Mouse (Mus musculus) brain, adult 2 months (tissue): ENCODE measurements around the gene Nup62.

Experiments
- DNase-seq: peaks from one replicate; pipeline ENCODE4 v3.0.0; 2011; ENCODE audit warnings: low read depth, low spot score

Gene Nup62

DNA sequence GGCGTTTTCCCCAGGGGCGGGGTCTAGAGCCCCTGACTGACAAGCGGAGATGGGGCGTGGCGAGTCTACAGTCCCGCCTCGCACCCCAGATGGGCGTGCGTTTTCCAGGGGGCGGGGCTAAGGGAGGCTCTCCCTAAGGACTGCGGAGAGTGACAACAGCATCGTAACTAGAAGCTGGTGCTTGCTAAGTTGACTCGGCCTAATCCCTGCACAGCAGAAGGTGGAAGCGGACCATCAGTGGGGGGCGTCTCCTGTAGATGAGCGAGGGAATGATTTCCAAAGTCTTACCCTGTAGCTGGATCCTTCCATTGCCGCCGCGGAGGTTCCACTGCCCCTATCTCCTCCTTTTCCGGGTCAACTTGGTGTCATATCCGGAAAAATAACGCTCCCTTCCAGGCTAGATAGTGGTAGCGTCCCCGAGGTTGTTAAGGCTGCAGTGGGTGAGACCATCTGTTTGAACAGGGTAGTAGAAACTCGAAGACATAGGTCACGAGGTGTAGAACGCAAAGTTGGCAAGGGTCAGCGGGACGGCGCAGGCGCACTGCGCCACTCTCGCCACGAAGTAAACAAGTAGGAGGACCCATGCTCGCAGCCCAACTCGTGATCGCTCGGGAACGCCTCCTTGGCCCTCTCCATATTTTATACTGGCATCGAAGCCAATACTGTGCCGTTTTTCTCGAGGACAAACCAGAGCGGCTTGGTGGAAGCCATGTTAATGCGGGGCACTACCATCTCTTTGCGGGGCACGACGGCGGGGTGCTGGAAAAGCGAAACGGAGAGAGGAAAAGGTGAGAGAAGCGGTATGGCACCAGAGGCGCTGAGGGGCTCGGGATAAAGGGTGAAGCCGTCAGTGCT is 32.9 kb downstream of the Nup62 start, which contains the start of the genes Akt1s1 and Tbc1d17:
TSS of gene Akt1s1 (plus strand) at position 431 of the 855 bp plus-strand sequence.
TSS of gene Tbc1d17 (minus strand) at position 519 of the 855 bp plus-strand sequence.
- peak; percentile 100 for DNase-seq

DNA sequence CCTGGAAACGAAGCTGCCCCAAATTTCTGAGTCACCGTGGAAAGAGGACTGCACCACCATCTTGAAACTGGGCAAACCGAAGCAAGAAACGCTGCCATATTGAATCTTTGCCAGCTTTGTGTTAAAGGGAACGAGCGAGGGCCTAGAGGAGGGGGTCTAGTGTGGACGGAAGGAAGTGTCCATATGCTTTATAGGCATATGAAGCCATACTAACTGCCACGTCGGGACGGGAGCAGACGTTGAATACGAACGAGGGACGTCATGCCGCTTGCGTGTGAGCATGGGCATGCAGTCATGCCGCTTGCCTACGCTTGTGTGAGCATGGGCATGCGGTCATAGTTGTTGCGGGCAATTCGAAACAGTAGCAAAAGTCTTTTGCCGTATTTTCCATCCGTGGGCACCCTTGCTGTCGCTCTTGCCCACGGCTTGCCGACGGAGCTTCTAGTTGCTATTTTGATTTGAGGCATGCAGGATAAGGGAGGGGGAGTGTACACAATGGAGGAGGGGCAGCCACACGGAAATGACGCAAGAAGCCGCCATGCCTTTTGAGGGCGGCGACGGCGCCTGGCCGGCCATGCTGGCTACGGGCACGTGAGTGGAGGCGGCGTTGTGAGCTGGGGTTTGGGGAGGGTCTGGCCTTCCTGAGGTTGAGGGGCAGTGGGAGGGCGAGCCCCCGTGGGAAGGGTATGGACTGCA is 33.7 kb downstream of the Nup62 start:
- DNase-seq, result peak; percentile 98

DNA sequence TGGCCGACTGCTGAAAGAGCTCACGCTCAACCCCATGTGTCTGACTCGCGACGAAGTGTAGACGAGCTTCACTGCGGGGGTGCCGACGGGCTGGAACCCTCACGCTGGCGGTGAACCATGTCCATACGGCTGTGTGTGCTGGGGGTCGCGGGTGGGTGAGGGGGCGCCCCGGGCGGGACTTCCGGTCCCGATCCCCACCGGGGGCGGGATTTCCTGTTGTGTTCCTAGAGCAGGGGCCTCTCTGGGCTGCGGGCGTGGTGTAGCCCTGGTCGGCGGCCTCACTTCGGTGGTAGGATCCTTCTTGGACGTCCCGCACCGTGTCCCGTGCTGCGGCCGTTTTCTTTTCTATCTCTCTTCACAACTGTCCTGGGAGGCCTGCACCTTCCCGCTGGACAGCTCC is 34.3 kb downstream of the Nup62 start:
- peak; percentile 83 for DNase-seq

DNA sequence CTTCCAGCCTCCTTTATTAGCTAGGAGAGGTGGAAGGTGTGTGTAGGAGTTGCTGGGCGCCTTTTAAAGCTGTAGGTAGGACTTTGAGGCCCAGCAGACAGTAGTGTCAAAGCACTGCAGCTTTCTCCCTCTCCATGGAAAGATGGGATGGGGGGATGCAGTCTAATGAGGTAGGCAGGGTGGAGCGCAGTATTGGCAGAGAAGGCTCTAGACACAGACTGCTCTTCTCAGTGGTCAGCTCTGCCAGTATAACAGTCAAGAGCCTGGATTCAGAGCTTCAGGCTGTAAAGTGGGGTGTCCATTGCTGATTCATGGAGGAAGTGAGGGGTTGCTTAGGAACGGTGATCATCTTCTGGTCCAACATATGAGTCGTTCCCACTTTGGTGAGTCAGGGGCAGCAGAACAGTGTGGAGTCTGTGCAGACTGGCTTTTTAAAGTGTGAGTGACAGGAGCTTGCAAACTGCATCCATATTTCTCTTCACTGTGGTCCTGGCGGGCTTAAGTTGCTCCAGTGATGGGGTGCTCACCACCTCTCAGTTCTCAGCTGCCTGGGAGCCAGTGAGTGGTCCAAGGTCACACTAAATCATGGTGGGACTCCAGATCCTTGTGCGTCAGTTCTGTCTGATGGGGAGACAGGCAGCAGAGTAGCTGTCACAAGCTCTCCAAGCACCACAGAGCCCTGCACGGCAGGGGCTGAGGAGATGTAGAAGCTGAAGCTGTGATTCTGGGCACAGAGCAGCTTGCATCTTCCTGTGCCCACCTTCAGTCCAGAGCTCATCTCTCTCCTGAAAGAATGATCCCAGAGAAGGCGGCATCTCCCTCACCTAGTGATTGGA is 35.1 kb downstream of the Nup62 start:
- peak; percentile 46 for DNase-seq

DNA sequence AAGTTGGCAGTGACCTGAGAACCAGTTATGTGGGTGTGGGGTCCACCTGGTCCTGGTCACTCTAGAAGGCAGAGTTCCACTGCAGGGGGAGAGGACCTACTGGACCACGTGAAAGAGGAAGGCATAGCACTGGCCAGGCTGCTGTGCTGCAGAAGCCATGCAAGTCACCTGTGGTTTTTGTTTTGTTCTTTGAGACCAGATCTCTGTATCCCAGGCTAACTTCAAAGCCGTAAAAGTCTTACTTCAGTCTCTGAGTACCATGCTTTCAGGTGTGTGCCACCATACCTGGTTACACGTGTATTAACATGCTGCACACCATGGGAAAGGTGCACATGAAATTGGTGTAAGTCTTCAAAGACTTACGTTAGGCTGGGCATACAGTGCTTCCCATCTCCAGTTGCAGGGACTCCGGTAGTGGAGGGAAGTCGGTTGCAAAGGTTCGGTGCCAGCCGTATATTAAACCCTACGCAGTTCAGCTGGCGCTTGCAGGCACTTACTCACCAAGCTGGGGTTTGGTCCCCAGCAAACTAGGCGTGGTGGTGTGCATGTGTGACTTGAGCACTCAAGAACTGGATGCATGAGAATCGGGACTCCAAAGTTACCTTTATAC is 35.8 kb downstream of the Nup62 start:
- DNase-seq, result no peak

DNA sequence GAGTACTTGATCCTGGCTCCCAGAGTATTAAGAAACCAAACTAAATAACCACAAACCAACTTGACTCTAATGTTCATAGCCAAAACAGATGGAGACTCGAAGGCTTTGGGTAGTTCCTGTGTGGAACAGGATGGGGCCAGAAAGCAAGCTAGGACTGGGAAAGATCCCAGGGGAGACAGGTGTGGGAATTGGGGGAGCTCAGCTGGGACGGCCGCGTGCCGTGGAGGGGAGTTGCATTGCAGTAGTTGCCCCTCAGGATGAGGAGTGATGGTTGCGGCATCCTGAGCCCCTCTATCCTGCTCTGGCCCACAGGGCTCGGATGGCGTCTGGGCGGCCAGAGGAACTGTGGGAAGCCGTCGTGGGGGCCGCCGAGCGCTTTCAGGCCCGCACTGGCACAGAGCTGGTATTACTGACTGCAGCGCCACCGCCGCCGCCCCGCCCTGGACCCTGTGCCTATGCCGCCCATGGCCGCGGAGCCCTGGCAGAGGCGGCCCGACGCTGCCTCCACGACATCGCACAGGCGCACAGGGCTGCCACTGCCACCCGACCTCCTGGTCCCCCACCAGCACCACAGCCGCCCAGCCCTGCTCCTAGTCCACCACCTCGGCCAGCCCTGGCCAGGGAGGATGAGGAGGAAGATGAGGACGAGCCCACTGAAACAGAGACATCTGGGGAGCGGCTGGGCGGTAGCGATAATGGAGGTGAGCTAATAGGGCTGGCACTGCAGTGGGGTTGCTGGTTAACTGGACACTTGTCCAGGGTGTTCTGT is 36.6 kb downstream of the Nup62 start:
- no peak for DNase-seq

DNA sequence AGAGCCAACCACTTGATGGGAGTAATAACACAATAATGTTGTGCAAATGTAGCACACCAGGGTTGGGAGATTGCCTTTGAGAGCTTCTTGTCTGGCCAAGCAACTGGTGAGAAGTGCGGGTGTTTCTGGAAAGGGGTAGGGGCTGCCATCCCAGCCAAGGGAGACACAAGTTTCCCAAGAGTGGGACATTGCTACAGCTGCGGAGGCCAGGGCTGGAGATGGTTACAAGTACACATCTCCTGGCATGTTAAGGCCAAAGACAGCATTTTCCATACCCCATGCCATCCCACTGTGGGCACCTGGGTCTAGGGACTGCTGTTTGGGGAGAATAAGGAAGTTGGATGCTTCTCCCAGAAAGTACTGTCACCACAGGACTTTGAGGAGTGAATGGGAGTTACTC is 37.2 kb downstream of the Nup62 start:
- DNase-seq, result no peak

DNA sequence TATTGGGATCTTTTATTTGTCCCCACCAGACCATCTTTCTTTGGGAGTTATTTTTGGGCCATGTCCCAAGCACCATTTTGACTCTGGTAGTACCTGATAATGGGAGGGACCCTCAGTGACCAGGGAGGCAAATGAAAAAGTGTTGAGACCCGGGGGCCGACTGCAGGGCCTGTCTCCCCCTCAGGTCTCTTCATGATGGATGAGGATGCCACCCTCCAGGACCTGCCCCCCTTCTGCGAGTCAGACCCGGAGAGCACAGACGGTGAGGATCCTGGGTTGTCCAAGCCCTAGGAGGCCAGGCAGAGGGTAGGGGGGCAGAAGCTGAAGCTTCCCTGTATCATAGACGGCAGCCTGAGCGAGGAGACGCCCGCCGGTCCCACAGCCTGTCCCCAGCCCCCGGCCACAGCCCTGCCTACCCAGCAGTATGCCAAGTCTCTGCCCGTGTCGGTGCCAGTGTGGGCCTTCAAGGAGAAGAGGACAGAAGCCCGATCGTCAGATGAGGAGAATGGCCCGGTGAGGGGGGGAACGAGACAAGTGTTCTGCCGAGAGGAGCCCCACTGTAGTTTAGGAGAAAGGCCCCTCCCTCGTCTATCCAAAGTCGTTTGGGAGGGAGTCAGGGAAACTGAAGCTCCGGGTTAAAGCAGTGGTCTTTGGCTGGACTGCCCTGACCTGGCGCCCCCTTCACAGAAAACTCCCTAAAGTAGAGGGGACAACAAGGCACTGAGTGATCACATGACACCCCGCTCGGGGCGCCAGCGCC is 37.9 kb downstream of the Nup62 start:
- DNase-seq, result no peak

DNA sequence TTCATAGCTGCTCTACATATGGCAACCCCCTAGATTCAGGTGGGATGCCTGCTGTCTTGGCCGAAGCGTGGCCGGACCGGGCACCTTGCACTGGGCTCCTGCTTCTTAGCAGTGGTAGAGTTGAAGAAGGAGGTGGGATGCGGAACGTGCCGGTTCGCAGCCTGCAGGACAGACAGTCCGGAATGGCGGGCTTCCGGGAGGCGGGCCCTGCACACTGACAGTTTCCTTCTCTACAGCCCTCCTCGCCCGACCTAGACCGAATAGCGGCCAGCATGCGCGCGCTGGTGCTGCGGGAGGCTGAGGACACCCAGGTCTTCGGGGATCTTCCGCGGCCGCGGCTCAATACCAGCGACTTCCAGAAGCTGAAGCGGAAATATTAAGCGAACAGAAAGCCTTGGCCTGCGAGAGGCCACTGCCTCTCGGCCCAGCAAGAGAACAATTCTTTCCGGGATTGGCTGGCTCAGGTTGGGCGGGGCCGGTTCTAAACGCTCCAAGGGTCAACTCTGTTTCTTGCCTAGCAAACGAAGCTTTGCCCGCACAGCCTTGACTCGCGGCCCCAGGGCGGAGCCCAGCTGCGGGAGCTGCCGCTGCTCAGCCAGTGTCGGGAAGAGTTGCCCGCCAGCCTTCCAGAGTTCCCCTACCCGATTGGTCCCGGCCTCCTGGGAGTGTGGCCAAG is 38.6 kb downstream of the Nup62 start:
- DNase-seq, result peak; percentile 79

DNA sequence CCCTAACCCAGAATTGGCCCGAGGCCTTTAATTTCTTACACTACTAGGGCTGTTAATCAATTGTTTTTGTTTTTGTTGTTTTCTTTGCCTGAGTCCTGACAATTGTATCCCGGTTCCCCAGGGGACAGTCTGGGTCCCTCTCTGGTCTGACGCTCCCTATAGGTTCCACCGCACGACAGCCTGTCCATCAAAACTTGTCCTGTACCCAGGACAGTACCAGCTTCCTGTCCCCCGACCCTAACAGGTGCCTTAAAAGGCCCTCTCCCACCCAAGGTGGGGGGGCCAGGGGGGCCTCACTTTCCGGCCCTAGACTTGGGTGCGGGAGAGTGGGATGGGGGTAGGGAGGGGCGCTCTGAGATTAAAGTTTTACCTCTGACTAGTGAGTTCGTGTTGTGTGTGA is 39.1 kb downstream of the Nup62 start:
- no peak for DNase-seq

DNA sequence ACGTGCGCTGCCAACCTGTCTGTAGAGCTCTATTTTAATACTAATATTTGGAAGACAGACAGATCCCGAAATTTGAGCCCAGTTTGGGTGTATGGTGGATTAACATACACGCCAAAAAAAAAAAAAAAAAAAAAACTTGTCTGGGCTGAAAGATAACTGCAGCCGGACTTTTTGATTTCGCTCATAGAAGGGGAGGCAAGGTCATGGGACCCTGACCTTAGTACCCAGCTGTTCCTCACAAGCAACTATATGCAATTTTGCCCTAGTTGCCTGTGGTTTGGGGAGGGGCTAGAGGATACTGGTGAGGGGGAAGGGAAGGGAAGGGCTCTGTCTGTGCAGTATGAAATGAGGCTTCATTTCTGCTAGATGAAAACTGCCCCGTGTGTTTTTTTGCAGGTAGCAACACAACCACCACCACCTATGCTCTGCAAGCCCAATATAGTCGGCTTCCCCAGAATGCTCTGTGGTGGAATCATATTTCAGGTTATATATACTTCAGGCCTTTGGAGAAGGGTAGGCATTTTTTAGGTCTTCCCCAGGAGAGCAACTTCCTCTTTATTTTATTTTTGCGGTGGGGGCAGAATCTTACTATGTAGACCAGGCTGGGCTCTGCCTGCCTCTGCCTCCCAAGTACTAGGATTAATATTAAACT is 40.5 kb downstream of the Nup62 start:
- no peak for DNase-seq

DNA sequence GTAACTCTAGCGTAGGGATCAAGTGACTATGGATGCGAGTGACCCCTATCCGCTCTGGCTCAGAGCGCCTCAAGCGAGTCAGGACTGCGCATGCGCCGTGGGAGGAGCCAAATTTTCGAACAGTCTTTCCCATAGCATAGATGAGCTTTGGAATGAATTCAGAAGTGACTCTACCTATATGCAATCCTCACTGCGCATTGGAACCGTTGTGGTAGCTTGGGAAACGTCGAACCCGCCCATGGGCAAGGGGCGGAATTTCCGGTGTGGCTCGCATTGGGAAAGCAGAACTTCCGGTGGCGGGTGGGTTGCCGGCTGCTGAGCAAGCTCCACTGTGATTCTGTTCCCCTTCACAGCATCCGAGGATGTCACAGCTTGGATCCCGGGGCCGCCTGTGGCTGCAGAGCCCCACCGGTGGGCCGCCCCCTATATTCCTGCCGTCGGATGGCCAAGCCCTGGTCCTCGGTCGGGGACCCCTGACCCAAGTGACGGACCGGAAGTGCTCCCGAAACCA is 41.2 kb downstream of the Nup62 start, which contains the start of gene Pnkp:
TSS of gene Pnkp (plus strand) at position 98 of the 511 bp plus-strand sequence.
- peak; percentile 97 for DNase-seq

DNA sequence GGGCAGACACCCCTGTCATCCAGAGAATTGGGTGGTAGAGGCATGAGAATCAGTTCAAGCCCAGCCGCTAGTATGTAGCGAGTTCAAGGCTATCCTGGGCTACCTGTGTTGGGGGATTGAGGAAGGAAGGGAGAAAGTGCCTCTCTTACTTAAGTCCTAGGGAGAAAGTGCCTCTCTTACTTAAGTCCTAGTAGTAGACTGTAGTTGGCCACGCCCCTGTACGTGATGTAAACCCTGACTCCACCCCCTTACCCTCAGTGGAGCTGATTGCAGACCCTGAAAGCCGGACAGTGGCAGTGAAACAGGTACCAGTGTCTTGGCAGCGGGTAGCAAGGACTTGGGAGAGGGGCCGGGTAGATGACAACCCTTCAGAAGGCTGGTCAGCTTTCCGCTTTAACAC is 42.0 kb downstream of the Nup62 start:
- DNase-seq, result peak; percentile 54

DNA sequence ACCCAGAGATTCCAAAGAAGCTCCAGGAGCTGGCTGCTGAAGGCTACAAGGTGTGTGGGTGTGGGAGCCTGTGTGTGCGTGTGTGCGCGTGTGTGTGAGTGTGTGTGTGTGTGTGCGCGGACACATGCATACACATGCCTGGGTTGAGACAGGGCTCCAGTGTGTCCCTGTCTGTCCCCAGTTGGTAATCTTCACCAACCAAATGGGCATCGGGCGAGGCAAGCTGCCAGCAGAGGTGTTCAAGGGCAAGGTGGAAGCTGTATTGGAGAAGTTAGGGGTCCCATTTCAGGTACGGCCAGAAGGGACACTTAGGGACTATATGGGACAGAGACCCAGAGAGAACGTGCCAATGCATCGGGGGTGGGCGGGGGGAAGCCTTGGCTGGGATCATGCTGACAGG is 44.0 kb downstream of the Nup62 start:
- no peak for DNase-seq

DNA sequence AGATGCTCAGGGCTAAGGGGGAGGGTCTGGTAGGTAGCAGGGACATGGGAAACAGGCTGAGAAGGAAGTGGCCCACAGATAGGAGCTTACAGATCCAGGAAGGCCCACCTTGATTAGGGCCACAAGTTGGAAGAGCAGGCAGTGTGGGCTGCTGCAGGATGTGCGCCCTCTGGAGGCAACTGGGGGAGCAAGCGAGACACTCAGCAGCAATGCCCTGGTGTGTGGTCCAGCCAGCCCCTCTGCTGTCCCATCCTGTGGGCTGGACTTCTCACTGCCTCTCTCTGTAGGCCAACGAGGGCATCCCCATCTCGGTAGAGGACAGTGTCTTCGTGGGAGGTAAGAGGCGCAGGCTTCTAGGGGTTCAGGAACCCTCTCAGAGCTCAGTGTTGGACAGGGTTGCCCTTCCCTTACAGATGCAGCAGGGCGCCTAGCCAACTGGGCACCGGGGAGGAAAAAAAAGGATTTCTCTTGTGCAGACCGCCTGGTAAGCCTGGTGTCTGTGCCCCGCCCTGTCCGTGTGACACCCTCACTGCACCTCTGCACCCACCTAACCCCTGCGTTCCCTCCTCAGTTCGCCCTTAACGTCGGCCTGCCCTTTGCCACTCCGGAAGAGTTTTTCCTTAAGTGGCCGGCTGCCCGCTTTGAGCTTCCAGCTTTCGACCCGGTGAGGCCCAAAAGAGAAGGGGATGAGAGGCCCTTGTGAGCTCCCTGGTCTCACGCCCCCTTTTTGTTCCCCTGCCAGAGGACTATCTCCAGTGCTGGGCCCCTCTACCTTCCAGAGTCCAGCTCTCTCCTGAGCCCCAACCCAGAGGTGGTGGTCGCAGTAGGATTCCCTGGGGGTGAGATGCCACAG is 44.9 kb downstream of the Nup62 start:
- DNase-seq, result peak; percentile 76

DNA sequence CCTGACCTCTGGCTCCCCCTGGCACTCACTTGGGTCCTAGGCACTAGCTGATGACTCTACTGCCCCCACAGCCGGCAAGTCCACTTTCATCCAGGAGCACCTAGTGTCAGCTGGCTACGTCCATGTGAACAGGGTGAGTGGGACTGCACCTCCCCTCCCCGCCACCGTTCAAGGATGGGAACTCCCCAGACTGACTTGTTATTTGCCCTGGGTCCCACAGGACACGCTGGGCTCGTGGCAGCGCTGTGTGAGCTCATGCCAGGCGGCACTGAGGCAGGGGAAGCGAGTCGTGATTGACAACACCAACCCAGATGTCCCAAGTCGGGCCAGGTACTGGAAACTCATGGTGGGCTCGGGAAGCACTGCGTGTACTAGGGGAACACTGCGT is 45.5 kb downstream of the Nup62 start:
- DNase-seq, result no peak

DNA sequence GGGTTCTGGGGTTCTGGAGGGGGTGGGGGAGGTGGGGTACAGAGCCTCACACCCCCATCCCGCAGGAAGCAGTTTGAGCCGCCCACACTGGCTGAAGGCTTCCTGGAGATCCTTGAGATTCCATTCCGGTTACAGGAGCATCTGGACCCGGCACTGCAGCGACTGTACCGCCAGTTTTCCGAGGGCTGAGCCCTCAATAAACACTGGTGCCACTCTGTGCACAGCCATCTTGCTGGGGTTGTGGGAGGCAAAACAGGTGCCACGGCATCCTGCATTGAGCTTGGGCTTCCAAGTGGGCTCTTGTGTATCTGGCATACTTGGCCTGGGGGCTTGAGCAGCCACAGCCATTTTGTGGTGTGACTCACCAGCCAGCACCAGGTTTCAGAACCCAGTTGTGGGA is 46.5 kb downstream of the Nup62 start:
- DNase-seq, result no peak

DNA sequence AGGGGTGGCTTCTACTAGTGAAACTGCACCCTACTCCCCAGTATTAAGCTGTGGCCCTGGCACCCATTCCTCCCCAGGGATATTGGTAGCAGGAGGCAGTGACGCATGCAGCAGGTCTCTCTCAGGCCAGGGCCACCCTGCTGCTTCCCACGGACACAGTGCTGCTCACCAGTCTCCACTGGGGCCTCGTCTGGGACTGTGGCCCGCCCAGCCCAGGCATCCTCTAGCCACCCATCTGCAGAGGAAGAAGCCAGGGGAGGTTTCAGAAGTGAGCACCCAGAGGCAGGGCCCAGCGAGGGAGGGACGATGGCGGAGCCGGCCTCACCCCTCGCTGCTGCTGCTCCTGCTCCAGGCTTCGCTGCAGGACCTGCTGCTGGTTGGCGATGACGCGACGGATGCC is 47.3 kb downstream of the Nup62 start:
- DNase-seq, result no peak
